Mouse (Mus musculus): ENCODE measurements around the gene Isyna1. TPM values are rescaled to one million over a fixed set of nuclear protein-coding genes. Genes with fewer than 3 reads are reported as not detected.
A peak's percentile ranks its signal among the peaks of the same experiment; 100 is the strongest.

The Isyna1 gene
- polyA plus RNA-seq, 1 experiment = 18.6 TPM

DNA sequence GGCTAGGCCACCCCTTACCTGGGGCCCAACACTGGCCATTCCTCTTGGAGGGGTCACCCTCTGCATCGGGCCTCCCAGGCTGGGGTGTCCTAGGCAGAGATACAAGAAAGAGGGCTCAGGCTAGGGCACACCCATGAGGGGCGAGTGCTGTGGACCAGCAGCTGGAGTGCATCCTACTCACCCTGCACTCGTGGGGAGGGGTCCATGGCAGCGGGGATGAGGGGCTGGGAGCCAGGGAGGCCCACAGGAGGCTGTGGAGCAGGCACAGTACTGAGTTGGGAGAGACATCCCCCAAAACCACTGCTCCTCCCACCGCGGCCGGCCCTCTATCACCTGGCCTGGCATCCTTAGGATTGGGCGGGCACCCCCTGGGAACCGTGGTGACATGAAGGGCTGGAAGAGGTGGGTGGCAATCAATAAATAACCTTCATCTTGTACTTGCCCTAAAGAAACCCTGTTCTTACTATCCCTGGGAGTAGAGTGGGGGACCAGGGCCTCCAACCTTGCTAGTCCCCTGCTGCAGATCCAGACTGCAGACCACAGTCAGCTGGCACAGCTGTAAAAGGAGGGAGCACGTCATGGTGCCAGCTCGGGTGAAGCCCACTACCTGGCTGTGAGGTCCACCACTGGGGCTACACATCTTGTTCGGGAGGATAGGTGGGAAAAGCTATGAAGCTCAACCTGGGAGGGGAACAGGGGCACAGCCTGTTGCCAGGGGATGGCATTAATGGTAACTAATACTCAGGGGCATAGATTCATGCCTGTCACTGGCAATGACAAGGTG is 5.5 kb downstream of the Isyna1 start:
- peaks cover 5% of the 10 kb centered on the region; the same call in 1 of the 2 replicates for H3K4me1 ChIP-seq (ENCODE audit: control insufficient read depth, insufficient read depth, low read length)
- H3K4me3 ChIP-seq (ENCODE audit: insufficient read depth, low read length) = no peak overlapping the region
- TF ChIP-seq CTCF (IDR thresholded peaks at IDR 0.05; ENCODE audit: borderline replicate concordance, insufficient read depth, low read length) (no peak), POLR2A (IDR thresholded peaks at IDR 0.05; ENCODE audit: low read depth, low read length) (no peak)
- no peak overlapping the region for H3K27ac ChIP-seq (ENCODE audit: insufficient read depth, low read length)

DNA sequence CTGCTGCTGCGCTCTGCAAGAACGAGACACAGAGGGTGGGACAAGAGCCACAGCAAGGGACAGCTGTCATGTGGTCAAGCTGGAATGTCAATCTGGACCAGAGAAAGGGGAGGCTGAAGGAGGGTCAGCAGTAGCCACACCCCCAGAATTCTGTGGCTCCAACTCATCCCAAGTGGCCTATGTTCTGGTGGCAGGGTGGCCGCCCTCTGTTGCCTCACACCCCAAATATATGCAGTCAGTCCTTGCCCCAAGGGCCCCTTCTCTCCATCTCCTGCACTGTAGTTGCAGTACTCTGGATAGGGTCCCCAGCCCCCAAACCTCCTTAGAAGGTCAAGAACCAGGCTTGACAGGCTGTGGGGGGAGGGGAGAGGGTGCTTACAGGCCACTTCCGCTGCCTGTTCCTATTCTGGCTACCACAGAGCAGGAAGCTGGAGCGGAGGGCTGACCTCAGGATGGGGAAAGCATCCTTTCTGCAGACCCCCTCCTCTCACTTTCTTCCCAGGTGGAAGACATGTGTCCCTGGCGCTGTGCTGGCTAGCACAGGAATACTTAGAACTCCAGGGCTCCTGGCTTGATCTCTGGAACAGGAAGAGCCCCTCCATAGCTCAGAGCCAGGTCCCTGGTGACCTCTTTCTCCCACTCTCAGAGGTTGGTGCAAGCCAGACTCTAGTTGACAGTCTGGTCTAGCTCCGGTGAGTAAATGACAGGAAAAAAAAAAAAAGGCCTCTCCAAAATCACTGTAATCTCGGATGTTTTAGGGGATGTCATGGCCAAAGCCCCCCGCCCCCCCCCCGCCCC is 6.5 kb downstream of the Isyna1 start:
- Histone ChIP-seq H3K4me1 (ENCODE audit: control insufficient read depth, insufficient read depth, low read length) (peaks cover 5% of the 10 kb centered on the region; the same call in 1 of the 2 replicates), H3K4me3 (ENCODE audit: insufficient read depth, low read length) (no peak overlapping the region), H3K27ac (ENCODE audit: insufficient read depth, low read length) (no peak overlapping the region)
- TF ChIP-seq POLR2A (IDR thresholded peaks at IDR 0.05; ENCODE audit: low read depth, low read length) = no peak
- no peak for TF ChIP-seq CTCF (IDR thresholded peaks at IDR 0.05; ENCODE audit: borderline replicate concordance, insufficient read depth, low read length)

DNA sequence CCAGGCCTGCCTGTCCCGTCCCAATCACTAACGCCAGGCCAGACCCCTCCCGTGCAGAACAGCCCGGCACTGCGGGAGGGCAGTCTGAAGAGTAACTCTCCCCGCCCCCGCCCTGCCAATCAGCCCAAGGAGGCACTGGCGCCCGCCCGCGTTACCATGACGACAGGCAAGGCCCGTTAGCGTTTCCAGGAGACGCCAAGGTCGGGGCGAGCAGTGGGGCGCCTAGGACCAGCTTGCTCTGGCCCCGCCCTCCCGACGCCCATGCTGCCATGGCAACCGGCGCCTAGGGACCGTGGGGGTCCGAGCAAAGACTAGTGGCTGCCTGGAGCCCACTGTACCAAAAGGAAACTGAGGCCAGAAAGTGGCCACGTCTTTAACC is 7.1 kb downstream of the Isyna1 start:
- TF ChIP-seq CTCF (IDR thresholded peaks at IDR 0.05; ENCODE audit: borderline replicate concordance, insufficient read depth, low read length) (no peak), POLR2A (IDR thresholded peaks at IDR 0.05; ENCODE audit: low read depth, low read length) (no peak)
- Histone ChIP-seq H3K4me1 (ENCODE audit: control insufficient read depth, insufficient read depth, low read length) (peaks cover 5% of the 10 kb centered on the region; the same call in 1 of the 2 replicates), H3K27ac (ENCODE audit: insufficient read depth, low read length) (no peak overlapping the region), H3K4me3 (ENCODE audit: insufficient read depth, low read length) (no peak overlapping the region)

DNA sequence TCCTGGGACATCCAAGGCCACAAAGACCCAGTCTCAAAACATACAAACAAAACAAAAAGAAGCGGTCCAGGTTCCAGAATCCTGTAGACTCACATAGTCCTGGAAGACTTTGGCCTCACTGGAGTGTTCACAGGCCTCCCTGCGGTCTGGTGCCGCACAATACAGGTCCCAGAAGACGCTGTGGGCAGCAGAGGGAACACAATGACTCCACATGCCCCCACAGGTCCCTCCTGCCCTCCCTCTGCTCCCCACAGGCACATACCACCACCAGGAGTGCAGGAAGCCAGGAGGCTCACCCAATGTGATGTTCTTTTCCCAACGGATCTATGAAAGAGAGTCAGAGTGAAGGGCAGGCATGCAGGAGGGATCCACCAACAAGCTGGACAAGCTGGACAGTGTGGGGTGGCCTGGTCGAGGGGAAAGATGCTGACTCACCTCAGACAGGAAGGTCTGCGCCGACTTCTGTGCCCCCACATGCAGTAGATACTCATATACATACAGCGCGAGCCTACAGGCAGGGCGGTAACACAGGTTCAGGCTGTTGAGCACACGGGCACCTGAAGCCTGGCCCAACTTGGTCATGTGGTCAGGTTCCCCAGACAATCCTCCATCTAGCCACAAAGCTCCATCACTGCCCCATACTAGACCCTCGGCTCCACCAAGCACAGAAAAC is 8.1 kb downstream of the Isyna1 start:
- TF ChIP-seq CTCF (IDR thresholded peaks at IDR 0.05; ENCODE audit: borderline replicate concordance, insufficient read depth, low read length) (no peak), POLR2A (IDR thresholded peaks at IDR 0.05; ENCODE audit: low read depth, low read length) (no peak)
- H3K27ac ChIP-seq (ENCODE audit: insufficient read depth, low read length) = no peak overlapping the region

DNA sequence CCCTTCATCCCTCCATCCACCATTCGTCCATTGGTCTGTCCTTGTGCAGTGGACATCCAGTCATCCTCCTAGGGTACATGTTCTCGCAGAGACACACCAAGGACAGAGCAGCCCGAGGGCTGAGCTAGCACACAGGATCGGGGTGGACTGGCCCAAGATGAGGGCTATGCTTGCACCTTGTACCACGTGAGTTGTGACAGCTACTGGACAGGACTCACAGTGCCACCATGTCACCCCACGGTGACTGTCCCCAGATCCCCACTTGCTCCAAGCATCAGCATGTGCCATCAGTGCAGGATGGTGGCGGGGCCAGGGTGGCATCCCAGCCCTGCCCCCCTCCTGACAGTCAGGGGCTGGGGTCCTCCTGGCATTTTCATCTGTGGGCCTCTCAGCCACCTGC is 10.4 kb downstream of the Isyna1 start:
- no peak for TF ChIP-seq POLR2A (IDR thresholded peaks at IDR 0.05; ENCODE audit: low read depth, low read length)
- TF ChIP-seq CTCF (IDR thresholded peaks at IDR 0.05; ENCODE audit: borderline replicate concordance, insufficient read depth, low read length) = no peak
- no peak overlapping the region for H3K4me3 ChIP-seq (ENCODE audit: insufficient read depth, low read length)
- H3K27ac ChIP-seq (ENCODE audit: insufficient read depth, low read length) = no peak overlapping the region
- H3K4me1 ChIP-seq (ENCODE audit: control insufficient read depth, insufficient read depth, low read length) = peaks cover 8% of the 10 kb centered on the region

More for the DNA sequence above, 8.1 kb downstream of the Isyna1 start:
- H3K4me3 ChIP-seq (ENCODE audit: insufficient read depth, low read length) = no peak overlapping the region
- peaks cover 5% of the 10 kb centered on the region; the same call in 1 of the 2 replicates for H3K4me1 ChIP-seq (ENCODE audit: control insufficient read depth, insufficient read depth, low read length)

DNA sequence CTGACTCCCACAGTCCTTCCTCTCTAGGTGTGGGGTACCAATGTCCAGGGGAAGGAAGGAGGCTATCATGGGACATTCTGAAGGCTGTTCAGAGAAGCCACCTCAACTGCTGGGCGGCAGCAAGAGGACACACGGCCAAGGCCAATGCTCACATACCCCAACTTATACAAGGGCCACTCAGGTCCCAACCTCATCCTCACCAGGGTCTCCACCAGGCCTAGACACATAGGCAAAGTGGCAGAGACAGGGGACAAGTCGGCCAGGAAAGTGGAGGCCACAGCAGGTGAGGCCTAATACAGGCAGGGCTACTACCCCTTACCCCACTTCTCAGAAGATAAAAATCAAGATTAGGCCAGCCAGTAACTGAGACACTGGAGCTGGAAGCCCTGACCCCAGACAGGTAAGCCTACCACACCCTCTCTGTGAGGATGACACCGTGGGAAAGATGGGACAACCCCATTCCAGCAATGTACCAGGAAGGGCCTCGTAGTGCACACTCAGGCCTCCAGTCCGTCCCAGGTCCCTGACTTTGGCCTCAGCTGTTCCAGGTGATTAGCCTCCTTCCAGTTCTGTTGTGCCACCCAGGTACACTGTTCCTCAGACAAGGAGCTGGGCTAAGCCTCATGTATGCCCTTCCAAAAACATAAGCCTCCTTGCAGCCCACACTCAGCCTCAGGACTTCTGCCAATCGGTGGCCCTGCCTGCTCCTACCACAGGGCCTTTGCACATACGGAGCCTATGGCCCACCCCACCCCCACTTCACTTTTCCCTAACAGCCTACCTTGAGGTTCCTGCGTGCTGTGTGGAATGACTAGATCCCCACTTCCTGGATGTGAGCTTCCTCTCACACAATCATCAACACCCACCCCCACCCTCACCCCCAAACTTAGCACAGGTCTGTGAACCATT is 12.0 kb downstream of the Isyna1 start:
- Histone ChIP-seq H3K4me3 (ENCODE audit: insufficient read depth, low read length) (no peak overlapping the region), H3K27ac (ENCODE audit: insufficient read depth, low read length) (no peak overlapping the region), H3K4me1 (ENCODE audit: control insufficient read depth, insufficient read depth, low read length) (peaks cover 5% of the 10 kb centered on the region)
- TF ChIP-seq POLR2A (IDR thresholded peaks at IDR 0.05; ENCODE audit: low read depth, low read length) (no peak), CTCF (IDR thresholded peaks at IDR 0.05; ENCODE audit: borderline replicate concordance, insufficient read depth, low read length) (no peak)

DNA sequence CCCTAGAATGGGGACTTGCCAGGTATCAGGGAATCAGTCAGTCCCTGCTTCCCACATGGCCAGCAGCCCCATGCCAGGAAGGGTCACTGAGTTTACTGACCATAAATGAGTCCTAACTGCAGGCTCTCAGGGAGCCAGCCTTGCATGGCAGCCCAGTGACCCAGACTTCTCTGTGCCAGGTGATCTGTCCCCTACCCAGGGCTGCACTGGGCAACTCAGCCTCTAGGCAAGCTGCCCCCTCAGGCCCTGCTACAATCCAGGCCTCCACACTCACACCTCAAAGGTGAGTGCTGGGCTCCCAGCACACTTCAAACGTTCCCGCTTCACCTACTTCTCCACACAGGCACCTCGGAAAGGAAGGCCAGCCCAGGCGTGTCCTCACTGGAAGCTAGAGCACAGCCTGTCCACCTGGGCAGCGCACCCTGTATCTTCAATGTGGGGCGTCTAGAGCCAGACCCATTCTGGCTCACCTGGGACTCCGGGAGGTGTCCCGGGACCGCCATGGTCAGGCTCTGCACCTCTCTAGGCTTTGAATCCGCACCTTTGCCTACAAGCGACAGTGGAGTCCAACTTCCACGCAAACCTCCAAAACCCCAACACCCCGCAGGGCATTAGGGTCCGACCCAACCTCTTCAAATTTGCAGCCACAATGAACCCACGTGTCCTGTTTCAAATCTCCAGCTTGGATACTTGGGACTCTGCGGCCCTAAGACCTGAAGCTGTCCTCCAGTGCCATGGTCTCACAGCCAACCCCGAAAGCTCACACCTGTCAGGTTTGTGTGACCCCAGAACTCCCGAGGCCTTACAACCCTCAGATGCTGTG is 12.8 kb downstream of the Isyna1 start:
- no peak overlapping the region for H3K27ac ChIP-seq (ENCODE audit: insufficient read depth, low read length)
- peaks cover 5% of the 10 kb centered on the region for H3K4me1 ChIP-seq (ENCODE audit: control insufficient read depth, insufficient read depth, low read length)
- H3K4me3 ChIP-seq (ENCODE audit: insufficient read depth, low read length) = peak overlapping the region; percentile 77
- TF ChIP-seq CTCF (IDR thresholded peaks at IDR 0.05; ENCODE audit: borderline replicate concordance, insufficient read depth, low read length) = no peak
- no peak for TF ChIP-seq POLR2A (IDR thresholded peaks at IDR 0.05; ENCODE audit: low read depth, low read length)

DNA sequence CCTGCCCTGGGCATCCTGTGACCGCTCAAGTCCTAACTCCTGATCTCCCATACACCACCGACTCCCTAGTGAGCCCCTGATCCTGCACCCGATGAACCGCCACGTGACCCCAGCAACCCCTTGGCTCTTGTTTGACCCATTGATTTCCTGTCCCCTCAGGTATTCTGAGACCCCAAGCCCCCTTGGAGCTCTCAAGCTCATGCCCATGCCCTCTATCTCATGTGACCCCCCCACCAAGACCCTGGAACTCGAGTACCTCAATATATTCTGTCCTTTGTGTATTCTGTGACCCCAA is 13.4 kb downstream of the Isyna1 start:
- TF ChIP-seq POLR2A (IDR thresholded peaks at IDR 0.05; ENCODE audit: low read depth, low read length) = no peak
- no peak for TF ChIP-seq CTCF (IDR thresholded peaks at IDR 0.05; ENCODE audit: borderline replicate concordance, insufficient read depth, low read length)
- peak overlapping the region; percentile 77 for H3K4me3 ChIP-seq (ENCODE audit: insufficient read depth, low read length)
- no peak overlapping the region for H3K27ac ChIP-seq (ENCODE audit: insufficient read depth, low read length)
- H3K4me1 ChIP-seq (ENCODE audit: control insufficient read depth, insufficient read depth, low read length) = peaks cover 5% of the 10 kb centered on the region
